ENCODE assay signal across 22 mouse cellular contexts in the genomic region with DNA sequence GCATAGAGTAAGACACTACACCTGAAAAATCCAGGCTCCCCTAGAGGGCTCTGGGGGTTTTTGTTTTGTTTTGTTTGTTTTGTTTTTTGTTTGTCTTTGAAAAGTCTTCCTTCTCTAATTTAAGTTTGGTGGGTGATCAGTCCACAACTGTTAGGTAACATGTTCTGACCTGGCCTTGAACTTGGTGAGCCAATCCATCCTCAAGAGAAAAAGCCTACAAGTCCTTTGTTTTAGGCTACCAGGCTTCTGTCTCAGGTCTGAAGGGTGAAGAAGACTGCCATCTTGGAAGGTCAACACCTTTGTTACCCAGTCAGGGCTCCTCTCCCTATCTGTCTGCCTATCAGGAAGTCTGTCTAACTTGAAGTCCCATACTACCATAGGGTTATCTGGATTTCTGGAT. TPM values are rescaled to one million over a fixed set of nuclear protein-coding genes. Genes with fewer than 3 reads are reported as not detected.
DNase-seq lines count a peak whose midpoint lies in the region; ATAC-seq and TF ChIP-seq lines count a peak whose summit lies in the region.
"Had no signal": no experiment of that assay in that cellular context is flagged by ENCODE, and none has a peak within 500 bp of the region (broad histone marks: within the 10 kb centered on the region; RNA-seq: fewer than 3 reads in every experiment).

No protein-coding gene starts in this region.

- H3K4me1 ChIP-seq in liver, embryonic 12.5 days = peaks cover 64% of the 10 kb centered on the region
- H3K4me1 ChIP-seq in E14TG2a.4 (replicated peaks; ENCODE audit: low read depth, low read length) = peaks cover 92% of the 10 kb centered on the region
- peaks cover 3% of the 10 kb centered on the region; the same call in 1 of the 2 replicates for H3K4me1 ChIP-seq in intestine, embryonic 16.5 days (ENCODE audit: control insufficient read depth, insufficient read depth, low read length)
- no peaks in the 10 kb centered on the region for H3K4me1 ChIP-seq in kidney, adult 2 months (ENCODE audit: control insufficient read depth, insufficient read depth, low read length)
- H3K4me1 ChIP-seq: embryonic facial prominence, embryonic 13.5 days; heart, embryonic 12.5 days had no signal

- no peak for TF ChIP-seq POLR2A in kidney, adult 2 months (IDR thresholded peaks at IDR 0.05; ENCODE audit: low read depth, low read length)

- no peaks in the 10 kb centered on the region for H3K27me3 ChIP-seq in liver, embryonic 12.5 days (replicated peaks)
- no peaks in the 10 kb centered on the region for H3K27me3 ChIP-seq in E14TG2a.4 (ENCODE audit: insufficient read depth, low read length)
- no peaks in the 10 kb centered on the region for H3K27me3 ChIP-seq in intestine, embryonic 16.5 days (replicated peaks; ENCODE audit: control insufficient read depth, insufficient read depth, low read length)
- H3K27me3 ChIP-seq in kidney, adult 2 months (replicated peaks; ENCODE audit: control insufficient read depth, insufficient read depth, low read length) = no peaks in the 10 kb centered on the region
- H3K27me3 ChIP-seq: CH12.LX; embryonic facial prominence, embryonic 13.5 days; forebrain, embryonic 12.5 days; heart, embryonic 12.5 days; Patski had no signal

- no peak overlapping the region for H3K4me3 ChIP-seq in liver, embryonic 12.5 days
- no peak overlapping the region for H3K4me3 ChIP-seq in E14TG2a.4 (replicated peaks; ENCODE audit: low read length)
- no peak overlapping the region for H3K4me3 ChIP-seq in intestine, embryonic 16.5 days (ENCODE audit: low read length)
- H3K4me3 ChIP-seq in kidney, adult 2 months (ENCODE audit: insufficient read depth, low read depth, low read length) = no peak overlapping the region
- H3K4me3 ChIP-seq: embryonic facial prominence, embryonic 13.5 days; forebrain, embryonic 12.5 days; heart, embryonic 12.5 days had no signal

- peak overlapping the region; percentile 72 for H3K27ac ChIP-seq in liver, embryonic 12.5 days
- H3K27ac ChIP-seq in intestine, embryonic 16.5 days (ENCODE audit: low read length) = 0 out of 2 replicates have a peak overlapping the region, but pooled peaks have one; percentile 12
- H3K27ac ChIP-seq in kidney, adult 2 months (ENCODE audit: insufficient read depth, low read depth, low read length) = no peak overlapping the region
- H3K27ac ChIP-seq: embryonic facial prominence, embryonic 13.5 days; forebrain, embryonic 12.5 days had no signal

- H3K9ac ChIP-seq in liver, embryonic 12.5 days = no peak overlapping the region
- no peak overlapping the region for H3K9ac ChIP-seq in intestine, embryonic 16.5 days (ENCODE audit: low read depth, low read length)
- H3K9ac ChIP-seq: embryonic facial prominence, embryonic 13.5 days; forebrain, embryonic 12.5 days; heart, embryonic 12.5 days had no signal

- H3K4me2 ChIP-seq in liver, embryonic 12.5 days = no peak overlapping the region
- no peak overlapping the region for H3K4me2 ChIP-seq in intestine, embryonic 16.5 days (ENCODE audit: low read depth, low read length)
- H3K4me2 ChIP-seq: embryonic facial prominence, embryonic 13.5 days; forebrain, embryonic 12.5 days; heart, embryonic 12.5 days had no signal

- TF ChIP-seq CTCF in E14TG2a.4 (conservative IDR thresholded peaks at IDR 0.05; ENCODE audit: low read length) = 0 out of 2 replicates have a peak, but pooled peaks have one; percentile 5
- TF ChIP-seq CTCF in kidney, adult 2 months (conservative IDR thresholded peaks at IDR 0.05; ENCODE audit: insufficient read depth, insufficient read length, low read depth, low read length) = no peak

- no peaks in the 10 kb centered on the region for H3K9me3 ChIP-seq in liver, embryonic 12.5 days (replicated peaks)
- 0 out of 2 replicates have a peak, but pooled peaks cover 3% of the 10 kb centered on the region for H3K9me3 ChIP-seq in E14TG2a.4 (ENCODE audit: low read length)
- H3K9me3 ChIP-seq in intestine, embryonic 16.5 days (ENCODE audit: control insufficient read depth, low read length) = no peaks in the 10 kb centered on the region
- H3K9me3 ChIP-seq: embryonic facial prominence, embryonic 13.5 days; forebrain, embryonic 12.5 days; heart, embryonic 12.5 days had no signal

- H3K36me3 ChIP-seq in liver, embryonic 12.5 days = no peaks in the 10 kb centered on the region
- no peaks in the 10 kb centered on the region for H3K36me3 ChIP-seq in E14TG2a.4 (ENCODE audit: insufficient read depth, low read length)
- no peaks in the 10 kb centered on the region for H3K36me3 ChIP-seq in intestine, embryonic 16.5 days (ENCODE audit: control insufficient read depth, insufficient read depth, low read length)
- H3K36me3 ChIP-seq in kidney, adult 2 months (ENCODE audit: control insufficient read depth, insufficient read depth, low read length) = no peaks in the 10 kb centered on the region
- H3K36me3 ChIP-seq: embryonic facial prominence, embryonic 13.5 days; forebrain, embryonic 12.5 days; heart, embryonic 12.5 days had no signal

- no peak for DNase-seq in liver
- DNase-seq in ES-CJ7 (ENCODE audit: low read depth, low spot score) = peak; percentile 80
- DNase-seq in gastrocnemius, postnatal 4 days (ENCODE audit: low spot score in 2 of 2) = no peak
- no peak for DNase-seq in kidney, adult 2 months
- no peak for DNase-seq in frontal cortex, postnatal 36 days (ENCODE audit: low spot score in 2 of 2)
- DNase-seq: adrenal gland, adult 8-10 months; adrenal gland, postnatal 36 days; cerebellum, adult 8-10 months; cerebellum, postnatal 25 days; gastrocnemius, postnatal 14 days had no signal

- no peak for ATAC-seq in liver, embryonic 12.5 days
- 0 out of 2 replicates have a peak, but pooled peaks have one; percentile 3 for ATAC-seq in intestine, embryonic 16.5 days
- ATAC-seq: forebrain, embryonic 16.5 days; hindbrain, embryonic 16.5 days; inflammation-experienced regulatory T-cells, adult 6 months; Patski had no signal

RNA-seq across cellular contexts. Expression of gene Mkrn1, which starts 13.4 kb away (rescaled TPM):
- polyA plus RNA-seq in liver, embryonic 12.5 days (2016; fragmentation: Nextera tagmentation; extraction: Ambion mirVana) = 160 and 163 TPM in 2 replicates
- polyA plus RNA-seq in intestine, embryonic 16.5 days (2015; fragmentation: Nextera tagmentation; extraction: Ambion mirVana) = 63.2 and 63.5 TPM in 2 replicates
- total RNA-seq in gastrocnemius, postnatal 4 days (2021) = 10 to 100 TPM; 20.9 to 26.1 TPM
- polyA plus RNA-seq in kidney, adult 2 months (2012; rRNA removed) = 31.0 and 34.5 TPM in 2 replicates

RNA-seq across cellular contexts. Expression of gene Rab19, which starts 52.7 kb away (rescaled TPM):
- polyA plus RNA-seq in liver, embryonic 12.5 days (2016; fragmentation: Nextera tagmentation; extraction: Ambion mirVana) = 0.11 and 0.27 TPM in 2 replicates
- polyA plus RNA-seq in intestine, embryonic 16.5 days (2015; fragmentation: Nextera tagmentation; extraction: Ambion mirVana) = 7.7 and 8.8 TPM in 2 replicates
- total RNA-seq in gastrocnemius, postnatal 4 days (2021) = under 1 TPM in 1 of 2 experiments, not detected in 1; 0.22 TPM
- 2.1 and 2.7 TPM in 2 replicates for polyA plus RNA-seq in kidney, adult 2 months (2012; rRNA removed)
- total RNA-seq: gastrocnemius, adult 18-20 months; gastrocnemius, postnatal 14 days had no signal

RNA-seq across cellular contexts. Expression of gene Slc37a3, which starts 56.2 kb away (rescaled TPM):
- polyA plus RNA-seq in liver, embryonic 12.5 days (2016; fragmentation: Nextera tagmentation; extraction: Ambion mirVana) = 8.0 and 10.3 TPM in 2 replicates
- 35.1 and 39.4 TPM in 2 replicates for polyA plus RNA-seq in intestine, embryonic 16.5 days (2015; fragmentation: Nextera tagmentation; extraction: Ambion mirVana)
- 10 to 100 TPM; 36.9 to 39.4 TPM for total RNA-seq in gastrocnemius, postnatal 4 days (2021)
- 25.9 and 28.7 TPM in 2 replicates for polyA plus RNA-seq in kidney, adult 2 months (2012; rRNA removed)
